In genomic region chr1:73577019-73577418, GRCm38 (mm10) we compare ENCODE assay signal across 29 mouse cellular contexts.
"Had no signal": no experiment of that assay in that cellular context is flagged by ENCODE, and none has a peak within 500 bp of the region (broad histone marks: within the 10 kb centered on the region; RNA-seq: fewer than 3 reads in every experiment).

No protein-coding gene starts in this region.

- H3K4me3 ChIP-seq: embryonic facial prominence, embryonic 10.5 days; embryonic facial prominence, embryonic 12.5 days; embryonic facial prominence, embryonic 13.5 days; embryonic facial prominence, embryonic 15.5 days; erythroblast, embryonic 14.5 days; forebrain, embryonic 10.5 days; forebrain, embryonic 12.5 days; forebrain, embryonic 13.5 days; forebrain, embryonic 15.5 days; gastrocnemius, adult 2 months; heart, adult 2 months had no signal

- H3K4me2 ChIP-seq: embryonic facial prominence, embryonic 12.5 days; embryonic facial prominence, embryonic 13.5 days; embryonic facial prominence, embryonic 15.5 days; forebrain, embryonic 12.5 days; forebrain, embryonic 13.5 days; forebrain, embryonic 15.5 days had no signal

- H3K27me3 ChIP-seq: embryonic facial prominence, embryonic 12.5 days; embryonic facial prominence, embryonic 13.5 days; embryonic facial prominence, embryonic 15.5 days; forebrain, embryonic 12.5 days; forebrain, embryonic 13.5 days; forebrain, embryonic 15.5 days had no signal

- DNase-seq: cerebellum, adult 2 months; cerebellum, adult 8-10 months; cerebellum, adult 9-10 months; cerebellum, adult 9-11 months; cerebellum, postnatal 10 days; cerebellum, postnatal 14 days; cerebellum, postnatal 25 days; cerebellum, postnatal 36 days; embryo, embryonic 11 days; forebrain, postnatal 0 days; gastrocnemius, adult 2 months; gastrocnemius, postnatal 10 days; gastrocnemius, postnatal 14 days; gastrocnemius, postnatal 25 days; gastrocnemius, postnatal 36 days; heart, adult 11 months; heart, adult 18-20 months; heart, adult 2 months had no signal

- H3K36me3 ChIP-seq: embryonic facial prominence, embryonic 10.5 days; embryonic facial prominence, embryonic 12.5 days; embryonic facial prominence, embryonic 13.5 days; embryonic facial prominence, embryonic 15.5 days; forebrain, embryonic 10.5 days; forebrain, embryonic 12.5 days; forebrain, embryonic 15.5 days had no signal

- H3K4me1 ChIP-seq: embryonic facial prominence, embryonic 10.5 days; embryonic facial prominence, embryonic 12.5 days; embryonic facial prominence, embryonic 15.5 days; forebrain, embryonic 12.5 days; forebrain, embryonic 13.5 days; forebrain, embryonic 15.5 days had no signal

- H3K9ac ChIP-seq: embryonic facial prominence, embryonic 12.5 days; embryonic facial prominence, embryonic 13.5 days; embryonic facial prominence, embryonic 15.5 days; forebrain, embryonic 12.5 days; forebrain, embryonic 13.5 days; forebrain, embryonic 15.5 days; forebrain, postnatal 0 days had no signal

- ATAC-seq: forebrain, embryonic 13.5 days; forebrain, embryonic 14.5 days; forebrain, embryonic 15.5 days; forebrain, embryonic 16.5 days; forebrain, postnatal 0 days had no signal

- H3K9me3 ChIP-seq: embryonic facial prominence, embryonic 10.5 days; embryonic facial prominence, embryonic 12.5 days; embryonic facial prominence, embryonic 13.5 days; embryonic facial prominence, embryonic 15.5 days; forebrain, embryonic 10.5 days; forebrain, embryonic 12.5 days; forebrain, embryonic 13.5 days; forebrain, embryonic 15.5 days had no signal

- H3K27ac ChIP-seq: embryonic facial prominence, embryonic 10.5 days; embryonic facial prominence, embryonic 12.5 days; embryonic facial prominence, embryonic 13.5 days; embryonic facial prominence, embryonic 15.5 days; forebrain, embryonic 10.5 days; forebrain, embryonic 12.5 days; forebrain, embryonic 13.5 days; forebrain, embryonic 15.5 days; gastrocnemius, adult 2 months; heart, adult 2 months had no signal
